Mouse (Mus musculus) heart, adult 9 months (tissue): ENCODE measurements around the gene Brd1.
"Not testable (repeated sequence)": the region's sequence is repeated elsewhere in the genome, so short reads cannot be mapped to it uniquely, and the experiment has no call there.

Experiments used
- DNase-seq, 2 experiments: peaks; one replicate each; pipeline ENCODE4 v3.0.0; 2022; ENCODE audit warnings: low spot score in 2 of 2

The Brd1 gene

GRCm38 (mm10) chr15:88730717-88731116 lies 3.3 kb downstream of the Brd1 start:
- no peak for DNase-seq

GRCm38 (mm10) chr15:88727204-88727603 lies 6.8 kb downstream of the Brd1 start:
- no peak for DNase-seq

GRCm38 (mm10) chr15:88725036-88725435 lies 9.0 kb downstream of the Brd1 start:
- DNase-seq: no peak

- no peak for DNase-seq
Measured at GRCm38 (mm10) chr15:88724311-88724710, 9.7 kb downstream of the Brd1 start.

- no peak for DNase-seq
Measured at GRCm38 (mm10) chr15:88723205-88723604, 10.8 kb downstream of the Brd1 start.

GRCm38 (mm10) chr15:88717239-88717638 lies 16.8 kb downstream of the Brd1 start:
- DNase-seq: no peak

- no peak for DNase-seq
Measured at GRCm38 (mm10) chr15:88716350-88716749, 17.7 kb downstream of the Brd1 start.

- DNase-seq: no peak
Measured at GRCm38 (mm10) chr15:88714021-88714589, 19.9 kb downstream of the Brd1 start.

GRCm38 (mm10) chr15:88712501-88712900 lies 21.5 kb downstream of the Brd1 start:
- no peak for DNase-seq

GRCm38 (mm10) chr15:88709878-88710277 lies 24.2 kb downstream of the Brd1 start:
- DNase-seq: no peak

- peak in 1 of 2 experiments; percentile 15 for DNase-seq
Measured at GRCm38 (mm10) chr15:88708657-88709511, 25.1 kb downstream of the Brd1 start.

GRCm38 (mm10) chr15:88708204-88708603 lies 25.8 kb downstream of the Brd1 start:
- DNase-seq: no peak

GRCm38 (mm10) chr15:88706987-88707386 lies 27.0 kb downstream of the Brd1 start:
- not testable (repeated sequence) for DNase-seq

- no peak for DNase-seq
Measured at GRCm38 (mm10) chr15:88706320-88706719, 27.7 kb downstream of the Brd1 start.

- no peak for DNase-seq
Measured at GRCm38 (mm10) chr15:88704284-88704683, 29.7 kb downstream of the Brd1 start.

- peak; percentile 46 to 65 for DNase-seq
Measured at GRCm38 (mm10) chr15:88702501-88702900, 31.5 kb downstream of the Brd1 start.

GRCm38 (mm10) chr15:88700759-88701158 lies 33.3 kb downstream of the Brd1 start:
- DNase-seq: no peak

GRCm38 (mm10) chr15:88699508-88699907 lies 34.5 kb downstream of the Brd1 start:
- no peak for DNase-seq

- no peak for DNase-seq
Measured at GRCm38 (mm10) chr15:88697586-88697985, 36.4 kb downstream of the Brd1 start.

- no peak for DNase-seq
Measured at GRCm38 (mm10) chr15:88696055-88696454, 38.0 kb downstream of the Brd1 start.

GRCm38 (mm10) chr15:88694033-88694432 lies 40.0 kb downstream of the Brd1 start:
- no peak for DNase-seq

GRCm38 (mm10) chr15:88692720-88693119 lies 41.3 kb downstream of the Brd1 start:
- DNase-seq: no peak

- DNase-seq: no peak
Measured at GRCm38 (mm10) chr15:88691129-88691528, 42.9 kb downstream of the Brd1 start.
